In genomic region chr1:135766592-135767306, GRCm38 (mm10) we compare ENCODE assay signal across 10 mouse cellular contexts. TPM values are rescaled to one million over a fixed set of nuclear protein-coding genes. Genes with fewer than 3 reads are reported as not detected.
DNase-seq lines count a peak whose midpoint lies in the region; ATAC-seq and TF ChIP-seq lines count a peak whose summit lies in the region.
"Had no signal": no experiment of that assay in that cellular context is flagged by ENCODE, and none has a peak within 500 bp of the region (broad histone marks: within the 10 kb centered on the region; RNA-seq: fewer than 3 reads in every experiment).

No protein-coding gene starts in this region.

- peak overlapping the region; percentile 98 for H3K27ac ChIP-seq in heart, embryonic 13.5 days (replicated peaks)
- no peak overlapping the region for H3K27ac ChIP-seq in MEL (ENCODE audit: control insufficient read depth, low read depth, low read length)
- peak overlapping the region; percentile 93 for H3K27ac ChIP-seq in hindbrain, embryonic 10.5 days
- H3K27ac ChIP-seq in midbrain, embryonic 10.5 days (replicated peaks): peak overlapping the region; percentile 93

- ATAC-seq in heart, embryonic 13.5 days (ENCODE audit: extremely low read depth, insufficient number of reproducible peaks, low FRiP score, low TSS enrichment): no peak

- no peak for TF ChIP-seq EP300 in MEL (IDR thresholded peaks at IDR 0.05; ENCODE audit: low read depth in 1 of 2, low read length in 2 of 2)

- WGBS in heart, embryonic 13.5 days: 9% methylated on average over 30 of the region's 30 CpGs
- WGBS in hindbrain, embryonic 10.5 days: 33% methylated on average over 30 of the region's 30 CpGs
- WGBS in midbrain, embryonic 10.5 days: 33% methylated on average over 30 of the region's 30 CpGs

- peak overlapping the region; percentile 88 for H3K4me2 ChIP-seq in heart, embryonic 13.5 days

- no peaks in the 10 kb centered on the region for H3K27me3 ChIP-seq in heart, embryonic 13.5 days (replicated peaks)
- H3K27me3 ChIP-seq in MEL (ENCODE audit: control insufficient read depth in 1 of 2, insufficient read depth in 2 of 2, low read length in 2 of 2): no peaks in the 10 kb centered on the region; a peak in 2 of 4 replicates
- H3K27me3 ChIP-seq in hindbrain, embryonic 10.5 days (ENCODE audit: insufficient read depth, poor library complexity, severe bottlenecking): peaks cover 54% of the 10 kb centered on the region
- peaks cover 71% of the 10 kb centered on the region for H3K27me3 ChIP-seq in midbrain, embryonic 10.5 days (ENCODE audit: low read depth, poor library complexity, severe bottlenecking)
- H3K27me3 ChIP-seq: Patski had no signal

- peak overlapping the region; percentile 99 for H3K9ac ChIP-seq in heart, embryonic 13.5 days
- peak overlapping the region; percentile 82 for H3K9ac ChIP-seq in MEL (ENCODE audit: control insufficient read depth, low read depth, low read length, poor library complexity, severe bottlenecking)

- DNase-seq in heart, adult 9 months (ENCODE audit: low spot score in 2 of 2): no peak
- peak; percentile 17 for DNase-seq in MEL (ENCODE audit: low read depth, low spot score)
- DNase-seq in hindbrain, embryonic 10.5 days (ENCODE audit: low spot score): no peak
- no peak for DNase-seq in midbrain, embryonic 10.5 days (ENCODE audit: low spot score)
- no peak for DNase-seq in cerebellum, adult 11 months
- DNase-seq in layer of hippocampus, adult 11-12 months (ENCODE audit: low spot score): no peak
- DNase-seq in B cell, adult 2 months: no peak

- TF ChIP-seq CTCF in MEL (IDR thresholded peaks at IDR 0.05 in 2 of 3, conservative IDR thresholded peaks at IDR 0.05 in 1 of 3; ENCODE audit: control insufficient read depth in 1 of 3, insufficient read depth in 1 of 3, low read depth in 2 of 3, low read length in 3 of 3, poor library complexity in 1 of 3, severe bottlenecking in 1 of 3): no peak

- no peak for TF ChIP-seq POLR2A in MEL (IDR thresholded peaks at IDR 0.05; ENCODE audit: control insufficient read depth in 1 of 2, insufficient read depth in 1 of 2, low read depth in 1 of 2, low read length in 2 of 2, poor library complexity in 1 of 2)

- H3K4me3 ChIP-seq in heart, embryonic 13.5 days: peak overlapping the region; percentile 93
- H3K4me3 ChIP-seq in MEL (ENCODE audit: control insufficient read depth in 1 of 2, insufficient read depth in 1 of 2, low read depth in 2 of 2, low read length in 2 of 2): peak overlapping the region; percentile 71 to 97
- H3K4me3 ChIP-seq in hindbrain, embryonic 10.5 days: peak overlapping the region; percentile 71
- peak overlapping the region; percentile 70 for H3K4me3 ChIP-seq in midbrain, embryonic 10.5 days

- TF ChIP-seq RAD21 in MEL (IDR thresholded peaks at IDR 0.05; ENCODE audit: low read depth, low read length): no peak

- peaks cover 8% of the 10 kb centered on the region for H3K79me2 ChIP-seq in MEL (ENCODE audit: control insufficient read depth, insufficient read depth, low read length, poor library complexity)

- H3K9me3 ChIP-seq in heart, embryonic 13.5 days: no peaks in the 10 kb centered on the region
- H3K9me3 ChIP-seq in MEL (replicated peaks; ENCODE audit: insufficient read depth, low read length): no peaks in the 10 kb centered on the region
- no peaks in the 10 kb centered on the region for H3K9me3 ChIP-seq in hindbrain, embryonic 10.5 days
- no peaks in the 10 kb centered on the region for H3K9me3 ChIP-seq in midbrain, embryonic 10.5 days (replicated peaks)

- H3K36me3 ChIP-seq in heart, embryonic 13.5 days: peaks cover 26% of the 10 kb centered on the region
- H3K36me3 ChIP-seq in MEL (ENCODE audit: control insufficient read depth in 1 of 2, insufficient read depth in 2 of 2, low read length in 2 of 2): peaks cover 0 to 18% of the 10 kb centered on the region in 2 experiments; a peak in 2 of 4 replicates
- H3K36me3 ChIP-seq in hindbrain, embryonic 10.5 days: peaks cover 10% of the 10 kb centered on the region
- peaks cover 13% of the 10 kb centered on the region for H3K36me3 ChIP-seq in midbrain, embryonic 10.5 days

- H3K4me1 ChIP-seq in heart, embryonic 13.5 days: peaks cover 73% of the 10 kb centered on the region
- H3K4me1 ChIP-seq in MEL (ENCODE audit: control insufficient read depth in 1 of 2, insufficient read depth in 2 of 2, low read length in 2 of 2): peaks cover 10 to 30% of the 10 kb centered on the region in 2 experiments
- peaks cover 48% of the 10 kb centered on the region for H3K4me1 ChIP-seq in hindbrain, embryonic 10.5 days (replicated peaks)
- peaks cover 49% of the 10 kb centered on the region for H3K4me1 ChIP-seq in midbrain, embryonic 10.5 days

TF ChIP-seq in MEL, 35 proteins besides CTCF, POLR2A, EP300 and RAD21:
- TF ChIP-seq TCF12 (IDR thresholded peaks at IDR 0.05; ENCODE audit: low read depth, low read length): no peak
- no peak for TF ChIP-seq JUND (IDR thresholded peaks at IDR 0.05; ENCODE audit: low read depth, low read length)
- TF ChIP-seq CHD1 (IDR thresholded peaks at IDR 0.05; ENCODE audit: low read depth, low read length): no peak
- no peak for TF ChIP-seq MYC (IDR thresholded peaks at IDR 0.05; ENCODE audit: low read depth, low read length)
- 0 out of 2 replicates have a peak, but pooled peaks have one; percentile 13 for TF ChIP-seq TBP (IDR thresholded peaks at IDR 0.05; ENCODE audit: low read depth, low read length)
- no peak for TF ChIP-seq POLR2AphosphoS5 (IDR thresholded peaks at IDR 0.05; ENCODE audit: borderline replicate concordance, low read depth, low read length)
- no peak for TF ChIP-seq GABPA (IDR thresholded peaks at IDR 0.05; ENCODE audit: low read depth, low read length)
- no peak for TF ChIP-seq E2F4 (IDR thresholded peaks at IDR 0.05; ENCODE audit: borderline replicate concordance, low read depth, low read length)

RNA-seq across cellular contexts. Expression of gene Phlda3, which starts 0.8 kb away (rescaled TPM):
- polyA plus RNA-seq in heart, embryonic 13.5 days (2015; fragmentation: Nextera tagmentation; extraction: Ambion mirVana): 67.1 and 75.3 TPM in 2 replicates
- total RNA-seq in MEL (2012; rRNA removed): 5.5 and 7.7 TPM in 2 replicates
- 10 to 100 TPM in 1 of 2 experiments, not detected in 1; 20.0 TPM for polyA plus RNA-seq in MEL (2012; ENCODE audit: insufficient read depth in 1 of 2, insufficient read length in 2 of 2, low read depth in 1 of 2, low replicate concordance in 2 of 2, missing spikeins in 1 of 2)
- polyA plus RNA-seq in hindbrain, embryonic 10.5 days (2016; fragmentation: Nextera tagmentation; extraction: Ambion mirVana): 19.3 and 21.7 TPM in 2 replicates
- 20.4 and 22.8 TPM in 2 replicates for polyA plus RNA-seq in midbrain, embryonic 10.5 days (2016; fragmentation: Nextera tagmentation; extraction: Ambion mirVana)

RNA-seq across cellular contexts. Expression of gene Tnni1, which starts 12.5 kb away (rescaled TPM):
- polyA plus RNA-seq in heart, embryonic 13.5 days (2015; fragmentation: Nextera tagmentation; extraction: Ambion mirVana): 3,602 and 4,207 TPM in 2 replicates
- not detected in 2 replicates for total RNA-seq in MEL (2012; rRNA removed)
- polyA plus RNA-seq in MEL (2012; ENCODE audit: insufficient read depth in 1 of 2, insufficient read length in 2 of 2, low read depth in 1 of 2, low replicate concordance in 2 of 2, missing spikeins in 1 of 2): under 1 TPM in 1 of 2 experiments, not detected in 1; 0.15 TPM
- 0.85 and 3.2 TPM in 2 replicates for polyA plus RNA-seq in hindbrain, embryonic 10.5 days (2016; fragmentation: Nextera tagmentation; extraction: Ambion mirVana)
- 0.72 and 0.78 TPM in 2 replicates for polyA plus RNA-seq in midbrain, embryonic 10.5 days (2016; fragmentation: Nextera tagmentation; extraction: Ambion mirVana)
- total RNA-seq: granulocyte monocyte progenitor cell, adult 5-6 weeks had no signal

RNA-seq across cellular contexts. Expression of gene Csrp1, which starts 46.9 kb away (rescaled TPM):
- polyA plus RNA-seq in heart, embryonic 13.5 days (2015; fragmentation: Nextera tagmentation; extraction: Ambion mirVana): 207 and 208 TPM in 2 replicates
- 40.3 and 44.4 TPM in 2 replicates for total RNA-seq in MEL (2012; rRNA removed)
- 10 to 100 TPM in 1 of 2 experiments, not detected in 1; 73.0 TPM for polyA plus RNA-seq in MEL (2012; ENCODE audit: insufficient read depth in 1 of 2, insufficient read length in 2 of 2, low read depth in 1 of 2, low replicate concordance in 2 of 2, missing spikeins in 1 of 2)
- 51.0 and 56.2 TPM in 2 replicates for polyA plus RNA-seq in hindbrain, embryonic 10.5 days (2016; fragmentation: Nextera tagmentation; extraction: Ambion mirVana)
- polyA plus RNA-seq in midbrain, embryonic 10.5 days (2016; fragmentation: Nextera tagmentation; extraction: Ambion mirVana): 41.9 and 44.9 TPM in 2 replicates

RNA-seq across cellular contexts. Expression of gene Lad1, which starts 51.6 kb away (rescaled TPM):
- 4.0 and 4.4 TPM in 2 replicates for polyA plus RNA-seq in heart, embryonic 13.5 days (2015; fragmentation: Nextera tagmentation; extraction: Ambion mirVana)
- total RNA-seq in MEL (2012; rRNA removed): not detected in 2 replicates
- not detected for polyA plus RNA-seq in MEL (2012; ENCODE audit: insufficient read depth in 1 of 2, insufficient read length in 2 of 2, low read depth in 1 of 2, low replicate concordance in 2 of 2, missing spikeins in 1 of 2)
- polyA plus RNA-seq in hindbrain, embryonic 10.5 days (2016; fragmentation: Nextera tagmentation; extraction: Ambion mirVana): 1.0 and 3.9 TPM in 2 replicates
- polyA plus RNA-seq in midbrain, embryonic 10.5 days (2016; fragmentation: Nextera tagmentation; extraction: Ambion mirVana): 0.15 and 0.59 TPM in 2 replicates
- total RNA-seq: granulocyte monocyte progenitor cell, adult 5-6 weeks had no signal

Comparison
In these comparisons a context has a peak if more than half of its experiments do, and no peak if none do; other contexts are left out.
1. RNA of gene Tnni1, which starts 12.5 kb away (polyA plus RNA-seq): 3,602 to 4,207 TPM in heart, embryonic 13.5 days; 0.85 to 3.2 TPM in hindbrain, embryonic 10.5 days, 0.72 to 0.78 TPM in midbrain, embryonic 10.5 days and 0.15 TPM in MEL; every median in the first group is over 100 times any median in the second.
2. Peak in every context shown above with its lines, with median percentiles within 50 percentile points of each other: H3K4me3 ChIP-seq.